Mouse (Mus musculus) kidney, adult 2 months (tissue): ENCODE data around the gene Polr1d. TPM values are rescaled to one million over a fixed set of nuclear protein-coding genes. Genes with fewer than 3 reads are reported as not detected.
A peak's percentile ranks its signal among the peaks of the same experiment; 100 is the strongest.

ENCODE experiments used
- DNase-seq: peaks from one replicate; pipeline ENCODE4 v3.0.0; 2021
- H3K27ac ChIP-seq: fragments of 200-500 bp; 2 replicates; pipeline ENCODE4 v1.5.1; 2012; ENCODE audit warnings: low read depth, low read length, control low read depth, inconsistent platforms; ENCODE audit not compliant: insufficient read depth
- H3K27me3 ChIP-seq: fragments of 200-500 bp; replicated peaks from 2 replicates; pipeline ENCODE4 v1.6.1; 2012; ENCODE audit warnings: mild to moderate bottlenecking, moderate library complexity, low read length, inconsistent platforms; ENCODE audit not compliant: control insufficient read depth, insufficient read depth
- H3K36me3 ChIP-seq: fragments of 200-500 bp; 2 replicates; pipeline ENCODE4 v1.6.1; 2012; ENCODE audit warnings: mild to moderate bottlenecking, moderate library complexity, low read length, inconsistent platforms; ENCODE audit not compliant: control insufficient read depth, insufficient read depth
- H3K4me1 ChIP-seq: fragments of 200-500 bp; 2 replicates; pipeline ENCODE4 v1.6.1; 2011; ENCODE audit warnings: low read length; ENCODE audit not compliant: control insufficient read depth, insufficient read depth
- H3K4me3 ChIP-seq: fragments of 200-500 bp; 2 replicates; pipeline ENCODE4 v1.5.1; 2011; ENCODE audit warnings: mild to moderate bottlenecking, low read depth, low read length, control low read depth; ENCODE audit not compliant: insufficient read depth
- CTCF ChIP-seq: fragments of 200-500 bp; conservative IDR thresholded peaks from 2 replicates; pipeline ENCODE4 v1.5.1; 2011; ENCODE audit warnings: low read depth, mild to moderate bottlenecking, control low read depth, low read length, moderate library complexity, mixed read lengths; ENCODE audit not compliant: insufficient read depth, insufficient read length
- POLR2A ChIP-seq: fragments of 200-500 bp; IDR thresholded peaks from one replicate; pipeline ENCODE4 v1.6.1; 2011; ENCODE audit warnings: low read depth, low read length, control low read depth
- WGBS: fragments of 180-500 bp; shearing (Covaris S2); methylation state at CpG from one replicate; pipeline ENCODE4 v1.1.7; 2018; 5-methylcytosine and 5-hydroxymethylcytosine counted together
- polyA plus RNA-seq: library from polyadenylated mRNA; depleted of rRNA; stranded (reverse); fragments of >200 nt; gene quantifications from 2 replicates; pipeline ENCODE4 v1.2.3, GENCODE M21; 2012

The Polr1d gene
- polyA plus RNA-seq, 1 experiment, result 55.9 TPM

GRCm38 (mm10) chr5:147066129-147066528 lies 10.7 kb upstream of the Polr1d start:
- Histone ChIP-seq H3K4me1 (peaks cover 9% of the 10 kb centered on the region), H3K36me3 (no peaks in the 10 kb centered on the region), H3K27me3 (no peaks in the 10 kb centered on the region), H3K4me3 (no peak overlapping the region), H3K27ac (no peak overlapping the region)
- no peak for DNase-seq
- 64% methylated on average over 4 of the region's 4 CpGs for WGBS
- no peak for TF ChIP-seq POLR2A
- no peak for TF ChIP-seq CTCF

DNA sequence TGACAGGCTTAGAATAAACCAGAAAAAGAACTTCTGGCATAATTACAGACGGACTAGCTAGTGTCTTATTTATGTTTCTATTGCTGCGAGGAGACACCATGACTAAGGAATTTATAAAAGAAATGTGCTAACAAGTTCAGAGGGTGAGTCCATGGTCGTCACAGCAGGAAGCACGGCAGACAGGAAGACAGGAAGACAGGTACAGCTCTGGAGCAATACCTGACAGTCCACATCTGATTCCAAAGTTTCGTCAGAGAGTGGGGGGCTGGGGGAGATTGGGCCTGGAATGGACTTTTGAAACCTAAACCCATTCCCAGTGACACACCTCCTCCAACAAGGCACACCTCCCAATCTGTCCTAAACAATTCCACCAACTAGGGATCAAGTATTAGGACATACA lies 9.9 kb upstream of the Polr1d start:
- TF ChIP-seq POLR2A, result no peak
- TF ChIP-seq CTCF, result no peak
- peaks cover 14% of the 10 kb centered on the region for H3K4me1 ChIP-seq
- H3K27me3 ChIP-seq, result no peaks in the 10 kb centered on the region
- no peak overlapping the region for H3K27ac ChIP-seq
- no peaks in the 10 kb centered on the region for H3K36me3 ChIP-seq
- no peak for DNase-seq
- no peak overlapping the region for H3K4me3 ChIP-seq
- 43% methylated on average over 5 of the region's 5 CpGs for WGBS

DNA sequence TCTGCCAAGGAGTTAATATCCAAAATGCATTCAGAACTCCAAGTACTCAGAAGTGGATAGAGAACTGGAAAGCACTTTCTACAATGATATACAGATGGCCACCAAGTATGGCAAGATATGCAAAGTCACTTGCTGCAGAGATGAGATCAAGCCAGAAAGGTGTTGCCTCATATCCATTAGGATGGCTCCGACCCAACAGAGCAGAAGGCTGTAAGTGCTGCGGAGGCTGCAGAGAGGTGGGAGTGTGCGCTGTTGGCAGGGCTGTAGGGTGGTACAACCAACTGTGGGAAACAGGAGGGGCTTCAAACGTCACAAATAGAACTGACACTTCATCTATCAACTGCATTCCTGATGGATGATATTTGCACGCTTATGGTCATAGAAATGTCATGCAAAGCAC lies 8.0 kb upstream of the Polr1d start:
- TF ChIP-seq CTCF (no peak), POLR2A (no peak)
- 72% methylated on average over 5 of the region's 5 CpGs for WGBS
- Histone ChIP-seq H3K27me3 (no peaks in the 10 kb centered on the region), H3K36me3 (no peaks in the 10 kb centered on the region), H3K27ac (no peak overlapping the region), H3K4me3 (no peak overlapping the region), H3K4me1 (peaks cover 26% of the 10 kb centered on the region)
- no peak for DNase-seq

GRCm38 (mm10) chr5:147070791-147071516 lies 5.9 kb upstream of the Polr1d start:
- DNase-seq, result peak; percentile 88

GRCm38 (mm10) chr5:147071886-147072285 lies 5.0 kb upstream of the Polr1d start:
- H3K27ac ChIP-seq, result no peak overlapping the region
- H3K27me3 ChIP-seq, result no peaks in the 10 kb centered on the region
- DNase-seq, result peak; percentile 79

More at GRCm38 (mm10) chr5:147070791-147071516, 5.9 kb upstream of the Polr1d start:
- peaks cover 36% of the 10 kb centered on the region for H3K4me1 ChIP-seq
- H3K27ac ChIP-seq, result no peak overlapping the region
- TF ChIP-seq POLR2A (no peak), CTCF (no peak)
- no peaks in the 10 kb centered on the region for H3K36me3 ChIP-seq
- 65% methylated on average over 16 of the region's 16 CpGs for WGBS
- no peaks in the 10 kb centered on the region for H3K27me3 ChIP-seq
- no peak overlapping the region for H3K4me3 ChIP-seq

DNA sequence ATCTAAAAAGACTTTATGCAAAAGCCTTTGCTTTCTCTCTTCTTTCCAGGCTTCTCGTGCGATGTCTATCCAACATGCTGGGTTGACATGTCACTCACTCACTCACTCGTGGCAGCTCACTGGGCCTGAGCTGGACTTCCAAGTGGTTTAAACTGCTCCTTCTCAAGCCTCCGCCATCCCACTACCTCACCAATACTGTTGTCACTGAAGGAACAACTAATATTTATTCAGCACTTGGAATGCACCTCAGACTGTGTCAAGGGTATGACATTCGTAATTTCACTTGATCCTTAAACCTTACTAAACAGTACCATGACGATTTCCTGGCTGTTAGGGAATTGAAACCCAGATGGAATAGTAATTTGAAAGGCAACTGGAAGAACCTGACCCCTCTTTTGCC lies 3.0 kb upstream of the Polr1d start:
- H3K4me3 ChIP-seq, result no peak overlapping the region

More at GRCm38 (mm10) chr5:147071886-147072285, 5.0 kb upstream of the Polr1d start:
- Histone ChIP-seq H3K36me3 (no peaks in the 10 kb centered on the region), H3K4me3 (no peak overlapping the region), H3K4me1 (peaks cover 36% of the 10 kb centered on the region)
- WGBS, result 32% methylated on average over 4 of the region's 4 CpGs
- TF ChIP-seq CTCF (no peak), POLR2A (no peak)

DNA sequence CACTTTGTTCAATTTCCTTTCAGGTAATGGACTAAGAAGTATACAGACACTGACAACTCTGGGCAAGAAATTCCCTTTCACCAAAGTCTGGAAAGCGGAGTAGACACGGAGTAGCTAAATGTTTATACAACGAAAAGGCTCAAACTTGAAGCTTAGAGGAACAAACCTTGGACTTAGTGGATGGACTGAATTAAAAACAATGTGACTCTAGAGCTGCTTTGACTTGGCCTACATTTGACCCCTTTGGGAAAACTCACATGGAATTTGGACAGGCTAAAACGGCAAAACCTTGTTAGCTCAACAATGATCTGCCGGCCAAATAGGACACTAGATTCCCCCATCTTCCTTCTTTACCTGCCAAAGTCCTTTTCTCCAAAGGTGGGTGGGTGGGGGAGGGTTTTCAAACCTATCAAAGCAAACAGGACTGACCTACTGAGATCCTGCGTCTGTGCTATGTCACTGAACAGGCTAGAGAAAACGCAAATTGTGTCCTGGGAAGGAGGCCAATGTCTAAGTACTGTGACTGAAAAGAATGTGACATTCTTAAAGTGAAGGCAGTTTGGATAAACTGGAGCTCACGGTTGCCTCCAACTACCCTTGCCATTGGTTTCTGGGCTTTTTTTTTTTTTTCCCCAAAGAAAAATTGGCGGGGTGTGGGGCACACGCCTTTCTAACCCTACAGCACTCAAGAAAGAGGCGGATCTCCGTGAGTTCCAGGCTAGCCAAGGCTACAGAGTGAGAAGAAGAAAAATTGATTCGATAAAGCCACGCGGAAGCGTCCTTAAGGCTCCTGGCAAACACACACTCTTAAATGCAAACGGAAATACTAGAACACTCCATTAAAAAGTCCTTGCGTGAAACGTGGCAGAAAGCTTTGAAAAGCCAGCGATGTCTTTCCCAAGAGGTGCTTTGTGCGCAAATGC lies 1.5 kb upstream of the Polr1d start:
- H3K36me3 ChIP-seq, result no peaks in the 10 kb centered on the region
- peak overlapping the region; percentile 64 for H3K27ac ChIP-seq
- no peaks in the 10 kb centered on the region for H3K27me3 ChIP-seq
- TF ChIP-seq POLR2A (no peak), CTCF (no peak)
- peak overlapping the region; percentile 65 for H3K4me3 ChIP-seq
- peaks cover 35% of the 10 kb centered on the region for H3K4me1 ChIP-seq
- 5% methylated on average over 21 of the region's 21 CpGs for WGBS
- DNase-seq, result peak; percentile 78

More for the DNA sequence above, 3.0 kb upstream of the Polr1d start:
- 68% methylated on average over 6 of the region's 6 CpGs for WGBS
- no peak for TF ChIP-seq POLR2A
- no peak for TF ChIP-seq CTCF
- DNase-seq, result no peak
- no peaks in the 10 kb centered on the region for H3K27me3 ChIP-seq
- H3K36me3 ChIP-seq, result no peaks in the 10 kb centered on the region
- H3K4me1 ChIP-seq, result peaks cover 38% of the 10 kb centered on the region
- no peak overlapping the region for H3K27ac ChIP-seq
